Mouse (Mus musculus): ENCODE results near the gene Fbxo8. TPM values are rescaled to one million over a fixed set of nuclear protein-coding genes. Genes with fewer than 3 reads are reported as not detected.

The Fbxo8 gene
- polyA plus RNA-seq, 1 experiment from 2014 or later = 39.6 TPM

Small RNA genes lying within 50 kb of the gene (microRNA-seq; reads per million reads assigned to microRNA genes)
- not detected for gene Gm25992

Other genes starting within 250 kb of the Fbxo8 start
- gene Cep44, start within 50 bp of the Fbxo8 start, polyA plus RNA-seq (2015; fragmentation: Nextera tagmentation; extraction: Ambion mirVana) = 34.7 and 35.8 TPM in 2 replicates

Measured in lung, embryonic 15.5 days (tissue).